Mouse (Mus musculus): ENCODE measurements at regions not wholly inside any gene's neighbourhood (a gene's known extent, or its start where the extent isn't known, plus 50 kb on each side); places are given as distances from the start of the nearest gene placed in this dataset.

DNA sequence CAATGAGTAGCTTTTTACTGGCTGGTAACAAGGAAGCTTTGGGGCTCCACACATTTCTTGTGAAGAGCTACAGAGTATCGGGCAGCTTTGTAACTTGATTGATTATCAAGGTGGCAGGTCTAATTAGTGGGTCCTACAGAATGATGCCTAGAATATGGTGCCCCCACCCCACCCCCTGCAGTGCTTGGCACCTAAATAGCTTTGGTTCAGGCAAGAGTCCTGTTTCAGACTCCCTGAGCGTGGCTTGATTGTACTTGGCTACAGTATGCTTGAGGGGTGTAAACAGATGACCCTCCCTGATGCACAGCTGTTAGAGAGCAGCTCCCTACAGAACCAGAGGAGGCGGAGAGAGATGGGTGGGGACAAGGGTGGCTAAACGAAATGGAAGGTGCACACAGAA is 145.7 kb upstream of the Npvf start:
- Histone ChIP-seq H3K4me1 (ENCODE audit: control insufficient read depth, insufficient read depth, low read length) (no peaks in the 10 kb centered on the region), H3K27ac (ENCODE audit: insufficient read depth, low read depth, low read length) (no peak overlapping the region), H3K4me3 (ENCODE audit: insufficient read depth, low read length) (no peak overlapping the region)
- TF ChIP-seq POLR2A (IDR thresholded peaks at IDR 0.05; ENCODE audit: borderline replicate concordance, low read depth, low read length) (no peak), CTCF (IDR thresholded peaks at IDR 0.05; ENCODE audit: low read depth, low read length) (no peak)

DNA sequence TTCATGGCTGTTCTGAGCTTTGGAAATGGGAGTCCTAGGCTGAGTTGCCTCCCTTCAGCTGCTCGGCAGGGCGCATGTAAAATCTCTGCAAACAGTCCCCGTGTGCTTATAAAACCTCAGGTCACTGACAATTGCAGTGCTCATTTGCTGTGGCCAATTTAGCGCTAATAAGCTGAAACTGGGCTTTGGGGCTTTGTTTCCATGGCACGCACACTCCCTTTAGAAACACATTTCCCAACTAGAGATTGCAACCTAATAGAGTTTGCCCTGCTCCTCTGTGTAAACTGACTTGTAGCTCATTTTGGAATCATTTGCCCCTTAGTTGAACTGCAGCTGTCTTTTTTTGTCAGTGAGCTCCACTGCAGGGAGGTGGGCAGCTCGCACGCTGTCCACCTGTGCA is 148.7 kb upstream of the Npvf start:
- no peak overlapping the region for H3K4me3 ChIP-seq (ENCODE audit: insufficient read depth, low read length)
- no peaks in the 10 kb centered on the region; the same call in 1 of the 2 replicates for H3K4me1 ChIP-seq (ENCODE audit: control insufficient read depth, insufficient read depth, low read length)
- H3K27ac ChIP-seq (ENCODE audit: insufficient read depth, low read depth, low read length), result no peak overlapping the region
- TF ChIP-seq CTCF (IDR thresholded peaks at IDR 0.05; ENCODE audit: low read depth, low read length) (no peak), POLR2A (IDR thresholded peaks at IDR 0.05; ENCODE audit: borderline replicate concordance, low read depth, low read length) (no peak)

- TF ChIP-seq CTCF (IDR thresholded peaks at IDR 0.05; ENCODE audit: low read depth, low read length) (no peak), POLR2A (IDR thresholded peaks at IDR 0.05; ENCODE audit: borderline replicate concordance, low read depth, low read length) (no peak)
- Histone ChIP-seq H3K27ac (ENCODE audit: insufficient read depth, low read depth, low read length) (no peak overlapping the region), H3K4me1 (ENCODE audit: control insufficient read depth, insufficient read depth, low read length) (no peaks in the 10 kb centered on the region; the same call in 1 of the 2 replicates), H3K4me3 (ENCODE audit: insufficient read depth, low read length) (no peak overlapping the region)
Observed at GRCm38 (mm10) chr6:50804477-50805005, 150.3 kb upstream of the Npvf start.

DNA sequence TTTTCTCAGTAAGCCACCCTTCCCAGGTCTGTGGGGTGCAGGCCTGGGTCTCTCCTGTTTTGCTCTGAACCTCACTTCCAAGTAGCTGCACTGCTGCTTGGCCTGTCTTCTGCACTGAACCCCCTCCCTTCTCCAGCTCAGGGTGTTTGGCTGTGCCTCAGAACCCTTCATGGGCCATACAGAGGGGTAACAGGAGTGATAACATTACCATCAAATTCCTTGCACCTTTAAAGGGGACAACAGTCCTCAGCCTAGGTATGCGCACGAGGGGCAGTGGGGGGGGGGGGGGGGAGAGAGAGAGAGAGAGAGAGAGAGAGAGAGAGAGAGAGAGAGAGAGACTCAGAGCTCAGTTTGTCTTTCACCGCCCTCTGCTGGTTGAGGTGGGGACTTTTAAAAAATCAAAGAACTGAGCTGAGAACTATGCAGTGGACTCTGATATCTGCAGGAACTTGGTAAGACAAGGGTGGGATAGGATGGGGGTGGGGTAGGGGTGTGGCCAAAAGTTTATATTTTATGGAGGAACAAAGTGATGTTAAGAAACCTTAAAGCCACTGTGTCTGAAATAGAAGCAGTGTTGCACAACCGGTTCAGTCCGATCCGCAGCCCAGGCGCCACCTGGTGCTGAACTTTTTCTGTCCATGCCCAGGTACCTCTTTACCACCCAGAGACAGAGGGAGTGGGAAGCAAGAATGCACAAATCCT is 152.3 kb upstream of the Npvf start:
- Histone ChIP-seq H3K27ac (ENCODE audit: insufficient read depth, low read depth, low read length) (no peak overlapping the region), H3K4me3 (ENCODE audit: insufficient read depth, low read length) (no peak overlapping the region), H3K4me1 (ENCODE audit: control insufficient read depth, insufficient read depth, low read length) (no peaks in the 10 kb centered on the region; the same call in 1 of the 2 replicates)
- TF ChIP-seq CTCF (IDR thresholded peaks at IDR 0.05; ENCODE audit: low read depth, low read length), result peak; percentile 81
- TF ChIP-seq POLR2A (IDR thresholded peaks at IDR 0.05; ENCODE audit: borderline replicate concordance, low read depth, low read length), result no peak

- H3K4me3 ChIP-seq (ENCODE audit: insufficient read depth, low read length), result no peak overlapping the region
- TF ChIP-seq CTCF (IDR thresholded peaks at IDR 0.05; ENCODE audit: low read depth, low read length) (no peak), POLR2A (IDR thresholded peaks at IDR 0.05; ENCODE audit: borderline replicate concordance, low read depth, low read length) (no peak)
- no peaks in the 10 kb centered on the region; the same call in 1 of the 2 replicates for H3K4me1 ChIP-seq (ENCODE audit: control insufficient read depth, insufficient read depth, low read length)
- no peak overlapping the region for H3K27ac ChIP-seq (ENCODE audit: insufficient read depth, low read depth, low read length)
Observed at GRCm38 (mm10) chr6:50807187-50808012, 153.2 kb upstream of the Npvf start.

DNA sequence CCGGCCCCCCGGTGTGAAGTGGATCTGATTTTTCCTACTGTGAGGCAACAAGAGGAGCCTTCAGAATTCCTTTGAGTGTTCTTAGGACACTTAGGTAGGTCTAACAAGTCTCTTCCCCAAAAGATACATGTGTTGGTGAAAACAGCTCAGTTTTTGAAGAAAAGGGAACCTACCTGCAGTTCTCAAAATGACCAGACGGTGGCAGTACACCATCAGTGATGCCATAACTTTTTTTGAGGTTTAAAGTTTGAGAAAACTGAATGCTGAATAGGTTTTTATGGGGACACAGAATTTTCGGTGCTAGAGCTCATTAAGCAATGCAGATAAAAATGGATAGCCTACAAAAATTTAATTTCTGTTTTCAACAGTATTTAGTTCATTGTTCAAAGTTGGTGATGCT is 153.9 kb upstream of the Npvf start:
- H3K27ac ChIP-seq (ENCODE audit: insufficient read depth, low read depth, low read length), result no peak overlapping the region
- TF ChIP-seq POLR2A (IDR thresholded peaks at IDR 0.05; ENCODE audit: borderline replicate concordance, low read depth, low read length), result no peak
- TF ChIP-seq CTCF (IDR thresholded peaks at IDR 0.05; ENCODE audit: low read depth, low read length), result no peak
- H3K4me1 ChIP-seq (ENCODE audit: control insufficient read depth, insufficient read depth, low read length), result no peaks in the 10 kb centered on the region; the same call in 1 of the 2 replicates
- H3K4me3 ChIP-seq (ENCODE audit: insufficient read depth, low read length), result no peak overlapping the region

- Histone ChIP-seq H3K4me1 (ENCODE audit: control insufficient read depth, insufficient read depth, low read length) (no peaks in the 10 kb centered on the region; the same call in 1 of the 2 replicates), H3K27ac (ENCODE audit: insufficient read depth, low read depth, low read length) (no peak overlapping the region), H3K4me3 (ENCODE audit: insufficient read depth, low read length) (no peak overlapping the region)
- TF ChIP-seq CTCF (IDR thresholded peaks at IDR 0.05; ENCODE audit: low read depth, low read length) (no peak), POLR2A (IDR thresholded peaks at IDR 0.05; ENCODE audit: borderline replicate concordance, low read depth, low read length) (no peak)
Observed at GRCm38 (mm10) chr6:50808811-50809668, 154.8 kb upstream of the Npvf start.

DNA sequence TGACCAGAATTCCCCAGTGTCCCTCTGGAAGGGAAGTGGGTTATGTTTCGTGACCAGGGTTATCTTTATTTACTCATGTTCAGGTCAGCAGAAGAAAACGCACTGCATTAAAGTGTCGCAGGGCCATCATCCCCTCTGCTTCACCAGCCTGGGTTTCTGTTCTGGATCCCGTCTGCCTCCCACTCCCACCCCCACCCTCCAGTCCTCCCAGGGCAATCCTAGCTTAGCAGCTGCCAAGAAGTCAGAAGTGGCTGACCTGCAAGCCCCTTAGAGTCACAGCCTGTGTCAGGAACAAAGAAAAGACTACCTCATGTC is 155.4 kb upstream of the Npvf start:
- H3K4me1 ChIP-seq (ENCODE audit: control insufficient read depth, insufficient read depth, low read length), result no peaks in the 10 kb centered on the region; the same call in 1 of the 2 replicates
- H3K27ac ChIP-seq (ENCODE audit: insufficient read depth, low read depth, low read length), result no peak overlapping the region
- no peak overlapping the region for H3K4me3 ChIP-seq (ENCODE audit: insufficient read depth, low read length)
- TF ChIP-seq CTCF (IDR thresholded peaks at IDR 0.05; ENCODE audit: low read depth, low read length) (no peak), POLR2A (IDR thresholded peaks at IDR 0.05; ENCODE audit: borderline replicate concordance, low read depth, low read length) (no peak)

GRCm38 (mm10) chr6:50814936-50815500 is 160.8 kb upstream of the Npvf start:
- Histone ChIP-seq H3K27ac (ENCODE audit: insufficient read depth, low read depth, low read length) (no peak overlapping the region), H3K4me3 (ENCODE audit: insufficient read depth, low read length) (no peak overlapping the region), H3K4me1 (ENCODE audit: control insufficient read depth, insufficient read depth, low read length) (no peaks in the 10 kb centered on the region)
- TF ChIP-seq POLR2A (IDR thresholded peaks at IDR 0.05; ENCODE audit: borderline replicate concordance, low read depth, low read length) (no peak), CTCF (IDR thresholded peaks at IDR 0.05; ENCODE audit: low read depth, low read length) (no peak)

Measured in bone marrow macrophage, adult 2 months (primary cell).